Mouse (Mus musculus) spleen, adult 2 months (tissue): ENCODE measurements at regions not wholly inside any gene's neighbourhood (a gene's known extent, or its start where the extent isn't known, plus 50 kb on each side); places are given as distances from the start of the nearest gene placed in this dataset.
"Not testable (repeated sequence)": the region's sequence is repeated elsewhere in the genome, so short reads cannot be mapped to it uniquely, and the experiment has no call there.

ENCODE experiments used
- CTCF ChIP-seq: fragments of 200-500 bp; IDR thresholded peaks from 2 replicates; pipeline ENCODE4 v1.5.1; 2011; ENCODE audit warnings: mild to moderate bottlenecking, inconsistent platforms; ENCODE audit not compliant: insufficient read depth, insufficient read length, insufficient replicate concordance; ENCODE audit errors: extremely low read depth
- POLR2A ChIP-seq: fragments of 200-500 bp; IDR thresholded peaks from 2 replicates; pipeline ENCODE4 v1.6.1; 2011; ENCODE audit warnings: low read depth, low read length, inconsistent platforms

- TF ChIP-seq CTCF, POLR2A: not testable (repeated sequence)
Measured at GRCm38 (mm10) chr8:20266776-20267175, 96.2 kb downstream of the Gm15319 start.
